Mouse (Mus musculus): ENCODE measurements at regions not wholly inside any gene's neighbourhood (a gene's known extent, or its start where the extent isn't known, plus 50 kb on each side); places are given as distances from the start of the nearest gene placed in this dataset.

DNA sequence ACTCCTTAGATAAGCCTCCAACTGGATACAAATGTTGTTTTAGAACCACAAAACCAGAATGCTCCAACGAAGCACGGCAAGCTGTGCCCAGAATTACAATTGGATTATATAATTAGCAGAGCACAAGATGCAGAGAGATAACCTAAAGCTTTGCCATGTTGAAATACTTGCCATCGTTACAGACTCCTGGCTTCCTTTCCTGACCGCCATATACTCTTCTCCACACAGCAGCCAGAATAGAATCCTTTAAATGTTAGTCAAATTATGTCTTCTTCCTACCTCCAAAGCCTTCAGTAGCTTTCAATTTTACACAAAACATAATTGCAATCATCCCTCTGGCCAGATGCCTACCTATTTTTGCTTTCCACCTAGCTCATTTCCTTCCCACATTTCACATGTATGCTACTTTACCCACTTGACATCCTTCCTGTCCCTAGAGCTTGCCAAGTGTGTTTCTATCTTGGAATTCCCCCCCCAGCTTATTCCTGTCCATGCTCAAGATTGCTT lies 52.8 kb upstream of the G2e3 start:
- no peak for DNase-seq
- intact Hi-C loops (cut with DNase I): no loop called here

DNA sequence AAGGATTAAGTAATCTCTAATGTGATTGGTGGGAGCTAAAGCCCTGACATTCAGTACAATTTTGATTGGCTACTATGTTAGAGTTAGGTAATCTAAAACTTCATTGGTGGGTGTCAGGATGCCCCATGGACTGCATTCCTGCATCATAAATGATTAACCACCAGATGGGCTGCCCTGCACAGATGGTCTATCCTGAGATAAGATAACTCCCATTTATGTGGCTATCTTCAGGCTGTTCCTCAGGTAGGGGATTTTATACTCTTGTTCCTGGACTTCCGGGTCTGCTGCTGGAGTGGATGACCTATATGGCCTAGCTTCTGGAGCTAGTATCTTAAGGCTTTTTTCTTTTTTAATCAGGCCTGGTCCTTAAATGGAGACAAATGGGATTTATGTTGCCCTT lies 69.5 kb upstream of the G2e3 start:
- DNase-seq: no peak
- intact Hi-C loops (cut with DNase I): loop anchor here (10.0 kb wide), 1 partner anchor 324 kb away; no protein-coding TSS in a partner anchor

DNA sequence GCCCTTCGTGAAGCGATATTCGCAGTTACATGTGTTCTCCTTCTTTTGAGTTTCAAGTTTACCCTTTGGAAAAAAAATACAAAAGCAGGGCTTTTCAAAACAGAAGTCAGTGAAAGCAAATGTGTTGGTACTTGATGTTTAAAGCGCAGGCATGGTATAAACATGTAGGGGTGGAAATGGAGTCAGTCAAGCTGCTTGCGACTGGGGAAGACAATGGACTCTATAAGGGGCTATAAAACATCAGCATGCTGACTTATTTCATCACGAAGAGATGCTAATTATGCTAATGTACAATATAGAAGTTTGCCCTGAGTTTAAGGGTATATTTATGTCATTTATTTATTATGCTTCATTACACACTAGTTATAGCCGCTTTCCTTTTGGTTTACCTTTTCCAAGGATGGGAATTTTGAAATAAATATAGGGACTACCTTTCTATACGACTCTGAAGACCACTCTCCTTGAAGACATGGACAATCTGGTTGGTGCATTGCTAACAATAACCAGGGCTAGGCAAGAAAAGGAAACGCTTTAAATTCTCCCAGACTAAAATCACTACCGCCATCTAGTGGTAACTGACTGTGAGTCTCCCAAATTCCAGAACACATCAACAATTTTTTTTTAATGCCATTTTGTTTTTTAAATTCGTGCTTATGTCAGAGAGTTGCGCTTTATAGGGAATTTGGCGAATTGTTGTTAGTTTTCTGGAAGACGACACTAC lies 71.9 kb upstream of the G2e3 start:
- intact Hi-C loops (cut with DNase I): loop anchor here (10.0 kb wide), 1 partner anchor 321 kb away; no protein-coding TSS in a partner anchor
- DNase-seq: no peak

DNA sequence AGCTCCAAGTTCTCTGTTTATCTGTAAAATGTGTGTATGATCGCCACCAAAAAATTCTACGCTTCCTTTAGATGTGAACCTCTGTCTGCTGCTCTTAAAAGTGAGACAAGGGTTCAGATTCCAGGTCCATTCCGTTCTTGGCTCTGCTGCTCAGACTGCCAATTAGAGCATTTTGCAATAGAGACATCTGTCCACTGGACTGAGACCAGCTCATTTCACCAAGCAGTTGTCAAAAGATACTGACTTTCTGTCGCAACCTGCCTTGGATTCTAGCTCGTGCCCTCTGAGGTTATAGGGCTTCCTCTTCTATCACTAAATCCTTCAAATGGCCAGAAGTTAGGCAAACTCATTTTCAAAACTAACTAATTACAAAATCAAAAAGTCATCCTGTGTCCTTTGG lies 74.4 kb upstream of the G2e3 start:
- no peak for DNase-seq
- intact Hi-C loops (cut with DNase I): loop anchor here (10.0 kb wide), 1 partner anchor 319 kb away; no protein-coding TSS in a partner anchor

DNA sequence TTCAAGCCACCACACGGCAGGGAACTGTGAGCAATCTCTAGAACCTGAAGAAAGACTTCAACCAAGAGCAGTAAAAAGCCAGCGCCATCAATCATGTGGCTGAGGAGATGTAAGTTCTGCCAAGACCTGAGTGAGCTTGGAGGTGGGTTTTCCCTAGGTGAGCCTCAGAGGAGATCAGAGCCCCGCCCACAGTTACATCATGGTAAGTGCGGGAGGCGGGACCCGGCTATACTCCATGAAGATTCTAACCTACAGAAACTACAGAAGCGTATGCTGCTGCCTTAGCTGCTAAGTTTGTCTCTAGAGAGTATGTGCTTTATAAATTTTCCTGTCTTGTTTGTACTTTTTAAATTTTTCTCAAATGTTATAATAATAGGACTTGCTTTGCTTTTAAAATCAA lies 105.0 kb upstream of the G2e3 start:
- no peak for DNase-seq
- intact Hi-C loops (cut with DNase I): no loop called here

DNA sequence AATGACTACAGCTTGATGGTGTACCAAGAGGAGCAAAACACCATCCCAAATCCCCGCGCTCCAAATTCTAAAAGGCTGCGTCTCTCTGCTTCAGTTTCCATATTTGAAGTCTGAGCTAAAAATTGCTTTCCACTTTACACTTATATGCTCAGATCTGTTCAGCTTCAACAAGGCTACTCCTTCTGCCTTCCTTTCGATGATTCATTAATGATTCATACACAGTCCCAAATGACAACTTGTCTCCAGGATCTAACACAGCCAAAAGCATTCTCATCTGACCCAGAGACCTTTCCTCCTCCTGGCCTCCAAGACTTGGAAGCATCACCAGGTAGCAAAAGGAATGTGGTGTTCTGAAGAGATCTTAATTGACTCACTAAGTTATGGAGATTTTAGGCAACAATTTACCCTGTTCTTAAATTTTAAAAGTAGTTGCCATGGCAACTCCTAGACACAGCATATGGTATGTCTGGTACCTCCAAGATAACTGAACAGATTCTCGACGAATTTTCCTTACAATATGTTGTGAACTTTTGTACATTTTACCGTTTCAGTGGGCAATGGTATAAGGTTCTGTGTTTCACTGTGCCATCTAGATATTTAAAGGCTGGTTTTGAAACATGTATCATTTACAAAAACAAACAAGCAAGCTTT lies 106.6 kb upstream of the G2e3 start:
- intact Hi-C loops (cut with DNase I): no loop called here
- DNase-seq: no peak

DNA sequence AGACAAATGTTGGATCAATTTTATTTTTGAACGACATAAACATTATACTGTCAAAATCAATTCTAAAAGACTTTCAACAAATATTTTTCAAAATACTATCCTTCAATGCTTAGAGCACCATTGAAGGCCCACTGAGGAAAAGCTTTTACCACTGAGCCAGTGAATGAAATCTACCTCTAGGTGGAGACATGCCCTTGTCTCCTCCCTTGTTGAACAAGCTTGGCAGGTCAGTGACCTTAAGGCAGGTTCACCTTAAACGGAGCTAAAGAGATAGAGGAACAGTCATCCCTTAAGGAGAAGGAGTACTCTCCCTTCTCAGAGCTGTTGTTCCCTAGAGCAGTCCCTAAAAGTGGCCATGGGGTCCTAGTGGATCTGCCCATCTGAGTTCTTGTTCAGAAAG lies 136.2 kb upstream of the G2e3 start:
- intact Hi-C loops (cut with DNase I): no loop called here
- DNase-seq: no peak

DNA sequence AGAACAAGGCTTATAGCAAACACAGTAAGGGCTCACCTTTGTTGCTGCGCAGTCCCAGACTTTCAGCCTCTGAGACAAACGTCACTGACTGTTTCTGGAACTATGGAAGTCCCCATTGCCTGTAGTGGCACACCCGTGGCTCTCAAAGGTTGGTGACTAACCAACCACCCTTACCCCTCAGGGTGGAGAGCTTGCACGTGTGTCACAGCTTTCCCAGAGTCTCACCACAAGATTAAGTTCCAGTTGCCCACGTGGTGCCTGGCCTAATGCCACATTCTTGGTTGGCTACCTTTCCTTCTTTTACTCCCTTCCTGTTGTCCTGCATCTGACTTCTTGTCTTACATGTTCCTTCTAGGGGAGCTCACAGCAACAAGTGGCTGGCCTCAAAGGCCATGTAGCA lies 151.6 kb upstream of the G2e3 start:
- intact Hi-C loops (cut with DNase I): no loop called here
- no peak for DNase-seq

DNA sequence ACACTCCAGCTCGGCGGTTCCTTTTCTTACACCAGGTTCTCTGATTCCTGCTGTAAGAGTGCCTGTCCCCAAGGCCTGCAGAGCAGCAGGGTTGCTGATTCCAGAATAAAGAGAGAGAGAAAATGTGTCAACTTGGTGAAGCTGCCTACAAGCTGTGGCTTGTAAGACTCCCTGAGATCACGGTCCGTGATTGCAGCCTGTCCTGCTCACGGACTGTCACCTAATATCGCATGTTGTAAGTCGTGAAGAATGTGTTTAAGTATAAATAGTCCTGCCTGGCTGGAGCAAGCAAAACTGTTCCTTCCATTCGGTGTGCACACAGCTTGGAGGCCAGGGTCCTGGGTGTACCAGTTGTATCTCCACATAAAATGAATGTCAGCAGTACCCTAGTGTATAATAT lies 152.7 kb upstream of the G2e3 start:
- no peak for DNase-seq
- intact Hi-C loops (cut with DNase I): no loop called here

DNA sequence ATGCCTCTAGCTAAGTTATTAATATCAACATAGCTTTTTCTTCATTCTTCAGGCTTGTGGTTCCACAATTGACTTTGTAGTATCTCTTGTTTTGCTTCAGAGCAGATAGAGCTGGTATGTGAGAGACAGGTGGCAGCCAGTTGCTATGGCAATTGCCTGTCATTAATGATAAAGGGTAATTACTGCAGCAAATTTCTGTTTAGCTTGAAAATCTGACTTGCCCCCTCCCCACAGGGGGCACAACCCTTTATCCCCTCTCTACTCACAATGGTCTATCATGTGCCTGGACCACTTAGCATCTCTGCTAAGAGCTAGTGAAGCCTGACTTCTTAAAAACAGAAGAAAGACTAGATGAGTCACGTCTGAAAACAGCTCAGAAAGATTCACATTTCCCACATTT lies 157.1 kb upstream of the G2e3 start:
- DNase-seq: no peak
- intact Hi-C loops (cut with DNase I): no loop called here

DNA sequence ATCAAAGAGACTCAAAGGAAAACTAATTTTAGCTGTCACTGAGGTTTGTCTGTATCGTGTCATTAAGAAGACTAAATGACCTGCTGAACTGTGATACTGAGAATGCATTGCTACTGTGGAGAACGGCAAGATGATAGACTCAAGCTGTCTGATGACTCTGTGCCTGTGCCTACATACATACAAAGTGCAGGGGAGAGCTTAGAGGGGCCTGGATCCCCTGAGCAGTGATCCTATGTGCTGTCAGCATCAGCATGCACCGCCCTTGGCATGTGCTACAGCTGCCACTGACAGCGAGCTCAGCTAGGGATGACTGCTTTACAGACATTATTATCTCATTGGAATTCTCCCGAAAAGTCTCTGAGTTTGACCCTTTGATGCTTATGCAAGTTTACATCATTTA lies 157.7 kb upstream of the G2e3 start:
- intact Hi-C loops (cut with DNase I): no loop called here
- DNase-seq: no peak

DNA sequence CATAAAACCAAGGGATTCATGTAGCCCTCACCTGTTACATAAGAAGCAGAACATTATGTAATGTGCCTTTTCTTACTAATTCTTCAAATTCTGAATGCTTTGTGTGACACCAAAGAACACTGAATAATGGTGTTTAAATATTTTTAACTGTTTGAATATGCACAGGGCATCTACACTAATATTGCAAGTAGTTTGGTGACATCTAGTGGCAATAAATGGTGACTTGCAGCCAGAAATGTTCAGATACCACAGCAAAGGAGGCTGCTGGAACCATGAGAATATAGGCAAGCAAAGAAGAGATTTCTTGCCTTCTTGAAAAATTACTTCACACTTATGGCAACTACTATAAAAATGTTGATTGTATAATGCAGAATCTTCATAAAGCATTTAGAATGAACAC lies 159.6 kb upstream of the G2e3 start:
- DNase-seq: no peak
- intact Hi-C loops (cut with DNase I): no loop called here

DNA sequence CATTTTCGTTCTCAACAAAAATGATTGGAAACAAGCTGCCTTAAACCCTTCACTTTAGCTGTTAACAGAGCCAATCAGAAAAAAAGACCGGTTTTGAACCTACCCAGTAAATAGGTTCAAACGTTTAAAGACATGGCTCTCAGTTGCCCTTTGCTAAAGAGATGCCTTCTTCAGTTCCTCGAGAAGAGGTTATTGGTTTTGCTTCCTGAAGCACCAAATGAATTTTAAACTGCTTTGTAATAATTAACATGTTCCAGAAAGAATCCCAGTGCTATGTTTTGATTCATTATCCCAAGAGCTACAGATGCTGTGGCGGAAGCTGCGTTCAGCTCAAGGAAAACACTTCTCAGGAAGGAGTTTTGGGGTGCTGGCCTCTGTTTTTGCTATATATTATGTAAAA lies 160.1 kb upstream of the G2e3 start:
- DNase-seq: no peak
- intact Hi-C loops (cut with DNase I): no loop called here

DNA sequence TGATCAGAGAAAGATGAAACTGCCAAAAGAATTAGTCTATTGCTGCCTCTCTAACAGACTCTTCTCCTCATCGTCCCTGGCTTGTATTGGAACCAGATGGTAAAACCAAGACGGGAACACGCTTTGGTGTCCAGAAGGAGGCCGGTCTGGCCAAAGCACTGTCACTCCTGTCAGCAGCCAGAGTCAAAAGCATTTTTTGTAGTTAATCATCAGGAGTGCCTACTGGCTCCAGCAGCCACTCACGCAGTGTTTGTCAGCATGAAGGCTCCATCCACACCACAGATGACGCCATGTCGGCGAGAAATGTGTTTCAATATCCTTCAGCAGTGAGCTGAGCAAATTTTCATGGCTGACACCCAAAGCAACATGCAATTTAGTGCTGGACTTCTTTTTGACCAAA lies 162.1 kb upstream of the G2e3 start:
- intact Hi-C loops (cut with DNase I): no loop called here
- no peak for DNase-seq

DNA sequence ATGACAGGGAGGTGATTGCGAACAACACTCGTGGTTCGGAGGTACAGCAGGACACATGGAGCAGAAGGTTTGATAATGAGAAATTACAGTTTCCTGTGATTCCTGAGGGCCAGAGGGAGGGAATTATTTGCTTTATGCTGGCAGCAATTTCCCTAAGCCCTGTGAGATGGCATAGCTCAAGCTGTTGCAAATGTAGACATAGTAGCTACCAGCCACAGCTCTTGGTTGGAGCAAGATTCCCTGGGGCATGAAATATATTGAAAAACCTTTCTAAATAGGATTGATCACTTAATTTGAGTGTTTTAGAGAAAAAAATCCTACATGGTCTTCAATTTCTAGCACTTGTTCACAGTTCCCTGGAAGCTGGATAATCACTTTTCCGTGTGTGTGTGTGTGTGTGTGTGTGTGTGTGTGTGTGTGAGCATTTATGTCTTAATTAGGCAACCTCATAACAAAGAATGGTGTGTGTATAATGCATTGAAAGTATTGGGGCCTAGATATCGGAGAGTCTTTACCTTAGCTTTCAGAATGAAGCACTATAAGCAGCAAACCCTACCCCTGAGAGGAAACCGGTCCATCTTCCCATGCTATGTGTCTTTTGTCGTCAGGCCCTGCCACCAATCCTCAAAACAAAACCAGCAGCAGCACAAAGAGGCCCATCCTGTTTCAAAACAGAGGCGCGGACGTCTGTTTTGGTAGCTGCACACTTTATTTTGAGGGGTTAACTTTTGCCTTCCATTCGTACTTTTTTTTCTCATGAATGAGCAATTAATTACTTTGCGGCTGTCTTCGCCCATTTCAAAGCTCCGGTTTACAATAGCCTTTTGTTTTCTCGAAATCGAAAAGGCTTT lies 172.7 kb upstream of the G2e3 start:
- intact Hi-C loops (cut with DNase I): no loop called here
- DNase-seq: no peak

DNA sequence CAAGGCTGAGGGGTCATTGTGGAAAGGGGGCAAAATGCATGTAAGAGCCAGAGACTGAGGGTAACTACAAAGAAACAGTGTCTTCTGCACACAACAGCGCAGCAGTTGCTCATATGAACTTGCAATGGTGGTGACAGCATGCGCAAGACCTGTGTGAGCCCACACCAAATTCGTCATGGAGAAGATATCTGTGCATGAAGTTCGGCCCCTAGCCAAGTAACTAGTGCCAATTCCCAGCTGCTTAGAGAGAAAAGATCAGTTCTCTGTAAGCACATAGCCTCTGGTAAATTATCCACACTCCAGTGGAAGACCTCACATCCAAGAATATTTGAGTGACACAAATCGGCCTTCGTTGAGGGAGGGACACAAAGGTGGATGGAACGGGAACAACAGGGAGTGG lies 182.7 kb upstream of the G2e3 start:
- intact Hi-C loops (cut with DNase I): no loop called here
- DNase-seq: no peak

DNA sequence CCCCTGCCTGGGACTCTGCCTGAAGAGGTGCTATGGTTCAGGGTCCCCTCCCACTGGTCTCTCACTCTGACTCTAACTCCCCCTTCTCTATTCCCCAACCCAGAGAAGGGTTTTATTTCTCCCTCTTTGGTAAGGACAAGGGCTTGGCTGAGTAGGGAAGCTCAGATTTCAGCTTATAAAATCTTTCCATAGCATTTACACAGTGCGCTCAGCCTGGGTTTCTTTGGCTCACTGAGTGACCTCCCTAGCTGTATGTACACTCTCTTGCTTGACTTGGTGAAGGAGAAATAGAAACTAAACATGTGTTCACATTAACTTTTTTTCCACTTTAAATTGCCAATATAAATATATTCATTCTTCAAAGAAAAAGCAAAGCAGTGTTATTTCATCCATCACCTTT lies 186.9 kb upstream of the G2e3 start:
- intact Hi-C loops (cut with DNase I): no loop called here
- no peak for DNase-seq

DNA sequence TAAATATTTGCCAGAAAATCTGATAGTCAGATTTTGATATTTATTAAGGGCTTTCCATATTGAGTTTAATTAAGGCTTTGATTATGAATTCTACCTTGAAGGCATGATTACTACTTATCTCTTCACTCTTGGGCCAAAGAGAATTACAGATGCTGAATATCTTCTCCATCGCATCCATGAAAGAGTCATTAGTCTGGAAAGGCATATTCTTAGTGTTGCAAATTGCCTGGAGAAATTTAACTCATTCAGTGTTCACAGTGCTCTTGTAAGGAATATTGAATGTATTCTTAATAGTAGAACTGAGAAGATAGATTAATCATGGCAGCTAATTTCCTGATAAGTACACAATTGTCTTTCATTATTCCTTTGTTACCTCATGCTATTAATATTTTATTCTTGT lies 187.7 kb upstream of the G2e3 start:
- no peak for DNase-seq
- intact Hi-C loops (cut with DNase I): no loop called here

DNA sequence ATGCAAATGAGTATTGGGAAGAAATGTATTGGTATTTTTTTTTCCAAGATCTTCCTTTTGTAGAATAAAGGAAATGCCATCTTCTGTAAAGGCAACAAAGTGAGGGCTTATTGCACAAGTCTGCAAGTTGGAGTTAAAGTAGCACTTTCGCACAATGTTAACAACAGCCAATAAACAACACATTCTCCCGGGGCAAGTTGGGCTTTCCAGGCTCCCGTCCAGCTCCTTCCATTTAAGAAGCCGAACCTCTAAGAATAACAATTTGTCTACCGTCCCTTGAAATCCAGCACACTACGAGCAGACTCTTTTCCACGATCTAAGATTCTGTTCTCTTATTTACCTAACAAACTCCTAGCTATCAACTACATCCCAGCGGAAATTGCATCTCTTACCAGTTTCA lies 199.9 kb upstream of the G2e3 start:
- intact Hi-C loops (cut with DNase I): no loop called here
- no peak for DNase-seq

DNA sequence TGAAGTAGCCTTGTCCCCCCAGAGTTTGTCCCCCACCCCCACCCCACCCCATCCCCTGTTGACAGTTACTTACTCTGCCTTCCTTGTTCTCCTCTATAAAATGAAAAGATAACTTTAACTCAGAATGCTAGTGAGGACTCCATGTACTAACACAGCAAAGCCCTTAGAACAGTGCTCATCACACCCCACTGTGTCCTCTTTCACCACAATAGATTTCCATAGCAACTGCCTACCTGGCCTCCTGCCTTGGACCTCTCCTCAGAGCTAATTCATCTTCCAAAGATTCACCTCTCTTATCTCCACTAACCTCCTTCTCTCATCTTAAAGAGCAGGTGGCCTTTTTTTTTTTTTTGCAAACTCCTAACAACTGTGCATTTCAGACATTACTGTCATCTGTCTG lies 204.0 kb upstream of the G2e3 start:
- DNase-seq: no peak
- intact Hi-C loops (cut with DNase I): no loop called here

DNA sequence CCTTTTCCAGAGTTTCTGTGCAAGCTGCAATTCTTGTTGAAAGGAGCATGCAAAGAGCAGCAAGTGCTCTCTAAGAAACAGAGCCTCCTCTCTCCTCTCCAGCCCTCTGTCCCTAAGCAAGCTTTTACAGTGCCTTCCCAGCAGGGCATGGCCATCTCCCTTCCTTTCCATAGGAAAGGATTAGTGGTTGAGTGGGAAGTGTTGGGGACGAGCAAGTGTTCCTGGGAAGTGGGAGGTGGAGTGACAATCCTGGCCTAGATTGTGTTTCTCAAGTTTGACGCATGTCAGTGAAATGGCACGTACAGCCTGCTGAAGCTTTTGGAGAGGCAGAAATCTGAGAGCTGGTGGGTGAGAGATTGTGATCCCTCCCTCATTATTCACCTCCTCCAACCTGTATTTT lies 204.7 kb upstream of the G2e3 start:
- no peak for DNase-seq
- intact Hi-C loops (cut with DNase I): no loop called here
